Comparison of ENCODE assay signal across 12 mouse cellular contexts in the genomic region with DNA sequence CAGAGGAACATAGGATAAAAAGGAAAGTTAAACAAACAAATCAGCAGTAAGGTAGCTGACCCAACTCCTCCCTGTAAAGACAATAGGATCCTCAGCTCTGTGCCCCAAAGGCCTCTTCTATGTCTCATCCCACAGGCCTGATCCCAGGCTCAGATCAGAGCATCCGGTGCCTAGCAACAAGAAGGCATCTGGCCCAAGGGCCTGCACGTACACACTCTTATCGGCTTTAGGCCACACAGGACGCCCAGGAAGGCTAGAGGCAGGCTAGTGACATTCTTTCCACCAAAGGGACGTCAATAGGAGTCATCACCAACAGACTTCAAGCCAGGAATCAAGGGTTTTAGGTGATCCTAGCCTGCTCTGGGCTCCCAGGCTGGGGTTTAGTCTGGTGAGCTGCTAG.
A peak's percentile ranks its signal among the peaks of the same experiment; 100 is the strongest.
DNase-seq lines count a peak whose midpoint lies in the region; ATAC-seq and TF ChIP-seq lines count a peak whose summit lies in the region.
"Had no signal": no experiment of that assay in that cellular context is flagged by ENCODE, and none has a peak within 500 bp of the region (broad histone marks: within the 10 kb centered on the region; RNA-seq: fewer than 3 reads in every experiment).

No protein-coding gene starts in this region.

- TF ChIP-seq EP300 in MEL (IDR thresholded peaks at IDR 0.05; ENCODE audit: low read depth in 1 of 2, low read length in 2 of 2) = no peak

- H3K4me2 ChIP-seq in hindbrain, embryonic 12.5 days (replicated peaks) = no peak overlapping the region
- no peak overlapping the region for H3K4me2 ChIP-seq in hindbrain, embryonic 14.5 days (replicated peaks)
- no peak overlapping the region for H3K4me2 ChIP-seq in lung, embryonic 16.5 days (ENCODE audit: low read depth, low read length)
- H3K4me2 ChIP-seq in forebrain, embryonic 15.5 days (replicated peaks) = no peak overlapping the region
- H3K4me2 ChIP-seq: embryonic facial prominence, embryonic 13.5 days had no signal

- no peak overlapping the region for H3K4me3 ChIP-seq in hindbrain, embryonic 12.5 days
- H3K4me3 ChIP-seq in hindbrain, embryonic 14.5 days (replicated peaks; ENCODE audit: low read length) = no peak overlapping the region
- no peak overlapping the region for H3K4me3 ChIP-seq in MEL (ENCODE audit: control insufficient read depth in 1 of 2, insufficient read depth in 1 of 2, low read depth in 2 of 2, low read length in 2 of 2)
- no peak overlapping the region for H3K4me3 ChIP-seq in heart, embryonic 10.5 days
- H3K4me3 ChIP-seq in lung, embryonic 16.5 days (ENCODE audit: low read length) = no peak overlapping the region
- no peak overlapping the region for H3K4me3 ChIP-seq in forebrain, embryonic 15.5 days
- H3K4me3 ChIP-seq: embryonic facial prominence, embryonic 13.5 days had no signal

- H3K79me2 ChIP-seq in MEL (ENCODE audit: control insufficient read depth, insufficient read depth, low read length, poor library complexity) = no peaks in the 10 kb centered on the region

- peaks cover 17% of the 10 kb centered on the region for H3K4me1 ChIP-seq in hindbrain, embryonic 12.5 days
- H3K4me1 ChIP-seq in hindbrain, embryonic 14.5 days (replicated peaks; ENCODE audit: control insufficient read depth, insufficient read depth, low read length) = 0 out of 2 replicates have a peak, but pooled peaks cover 7% of the 10 kb centered on the region
- no peaks in the 10 kb centered on the region for H3K4me1 ChIP-seq in MEL (ENCODE audit: control insufficient read depth in 1 of 2, insufficient read depth in 2 of 2, low read length in 2 of 2)
- peaks cover 39% of the 10 kb centered on the region for H3K4me1 ChIP-seq in heart, embryonic 10.5 days
- peaks cover 22% of the 10 kb centered on the region for H3K4me1 ChIP-seq in lung, embryonic 16.5 days (replicated peaks; ENCODE audit: control insufficient read depth, insufficient read depth, low read length)
- H3K4me1 ChIP-seq in forebrain, embryonic 15.5 days = no peaks in the 10 kb centered on the region

- no peak for ATAC-seq in hindbrain, embryonic 12.5 days (ENCODE audit: low FRiP score)
- no peak for ATAC-seq in hindbrain, embryonic 14.5 days (ENCODE audit: low FRiP score)
- peak; percentile 82 for ATAC-seq in lung, embryonic 16.5 days (ENCODE audit: low read depth)
- ATAC-seq in forebrain, embryonic 15.5 days (replicated peaks) = no peak
- ATAC-seq: CD4-positive, CD25-positive, alpha-beta regulatory T cell, adult 4 months had no signal

- DNase-seq in hindbrain, embryonic 14.5 days (ENCODE audit: low spot score) = no peak
- DNase-seq in MEL (ENCODE audit: low read depth, low spot score) = peak; percentile 8
- peak; percentile 87 for DNase-seq in heart, embryonic 10.5 days (ENCODE audit: low spot score)
- DNase-seq in spleen, postnatal 36 days (ENCODE audit: low spot score in 2 of 2) = no peak
- DNase-seq in cerebellum, adult 8-10 months = no peak
- DNase-seq: adrenal gland, postnatal 36 days; gastrocnemius, postnatal 14 days had no signal

- TF ChIP-seq POLR2A in MEL (IDR thresholded peaks at IDR 0.05; ENCODE audit: control insufficient read depth in 1 of 2, insufficient read depth in 1 of 2, low read depth in 1 of 2, low read length in 2 of 2, poor library complexity in 1 of 2) = no peak

- H3K36me3 ChIP-seq in hindbrain, embryonic 12.5 days = no peaks in the 10 kb centered on the region
- no peaks in the 10 kb centered on the region for H3K36me3 ChIP-seq in hindbrain, embryonic 14.5 days (replicated peaks; ENCODE audit: control insufficient read depth, insufficient read depth)
- no peaks in the 10 kb centered on the region for H3K36me3 ChIP-seq in MEL (ENCODE audit: control insufficient read depth in 1 of 2, insufficient read depth in 2 of 2, low read length in 2 of 2)
- H3K36me3 ChIP-seq in heart, embryonic 10.5 days = no peaks in the 10 kb centered on the region
- H3K36me3 ChIP-seq in lung, embryonic 16.5 days (ENCODE audit: control insufficient read depth, insufficient read depth, low read length) = no peaks in the 10 kb centered on the region
- H3K36me3 ChIP-seq in forebrain, embryonic 15.5 days = no peaks in the 10 kb centered on the region
- H3K36me3 ChIP-seq: embryonic facial prominence, embryonic 13.5 days had no signal

- no peak for TF ChIP-seq CTCF in MEL (IDR thresholded peaks at IDR 0.05 in 2 of 3, conservative IDR thresholded peaks at IDR 0.05 in 1 of 3; ENCODE audit: control insufficient read depth in 1 of 3, insufficient read depth in 1 of 3, low read depth in 2 of 3, low read length in 3 of 3, poor library complexity in 1 of 3, severe bottlenecking in 1 of 3)

- no peaks in the 10 kb centered on the region for H3K9me3 ChIP-seq in hindbrain, embryonic 12.5 days (replicated peaks)
- H3K9me3 ChIP-seq in hindbrain, embryonic 14.5 days (ENCODE audit: control insufficient read depth, low read length) = no peaks in the 10 kb centered on the region
- no peaks in the 10 kb centered on the region for H3K9me3 ChIP-seq in MEL (replicated peaks; ENCODE audit: insufficient read depth, low read length)
- no peaks in the 10 kb centered on the region for H3K9me3 ChIP-seq in heart, embryonic 10.5 days
- no peaks in the 10 kb centered on the region; the same call in 1 of the 2 replicates for H3K9me3 ChIP-seq in lung, embryonic 16.5 days (ENCODE audit: control insufficient read depth, low read length)
- no peaks in the 10 kb centered on the region for H3K9me3 ChIP-seq in forebrain, embryonic 15.5 days
- H3K9me3 ChIP-seq: embryonic facial prominence, embryonic 13.5 days had no signal

- TF ChIP-seq RAD21 in MEL (IDR thresholded peaks at IDR 0.05; ENCODE audit: low read depth, low read length) = no peak

- no peak overlapping the region for H3K27ac ChIP-seq in hindbrain, embryonic 12.5 days
- H3K27ac ChIP-seq in hindbrain, embryonic 14.5 days = no peak overlapping the region
- H3K27ac ChIP-seq in MEL (ENCODE audit: control insufficient read depth, low read depth, low read length) = no peak overlapping the region
- peak overlapping the region; percentile 87 for H3K27ac ChIP-seq in heart, embryonic 10.5 days
- peak overlapping the region; percentile 92 for H3K27ac ChIP-seq in lung, embryonic 16.5 days (ENCODE audit: low read length)
- no peak overlapping the region for H3K27ac ChIP-seq in forebrain, embryonic 15.5 days (replicated peaks)
- H3K27ac ChIP-seq: embryonic facial prominence, embryonic 13.5 days had no signal

- H3K9ac ChIP-seq in hindbrain, embryonic 12.5 days = 0 out of 2 replicates have a peak overlapping the region, but pooled peaks have one; percentile 18
- H3K9ac ChIP-seq in hindbrain, embryonic 14.5 days = no peak overlapping the region
- H3K9ac ChIP-seq in MEL (ENCODE audit: control insufficient read depth, low read depth, low read length, poor library complexity, severe bottlenecking) = no peak overlapping the region
- H3K9ac ChIP-seq in lung, embryonic 16.5 days (ENCODE audit: low read length) = no peak overlapping the region; the same call in 1 of the 2 replicates
- no peak overlapping the region for H3K9ac ChIP-seq in forebrain, embryonic 15.5 days (replicated peaks)
- H3K9ac ChIP-seq: embryonic facial prominence, embryonic 13.5 days had no signal

- 22% methylated on average over 5 of the region's 5 CpGs for WGBS in hindbrain, embryonic 12.5 days
- WGBS in hindbrain, embryonic 14.5 days = 14% methylated on average over 5 of the region's 5 CpGs
- 7% methylated on average over 5 of the region's 5 CpGs for WGBS in heart, embryonic 10.5 days
- WGBS in lung, embryonic 16.5 days = 26% methylated on average over 5 of the region's 5 CpGs
- 51% methylated on average over 5 of the region's 5 CpGs for WGBS in forebrain, embryonic 15.5 days

- no peaks in the 10 kb centered on the region for H3K27me3 ChIP-seq in hindbrain, embryonic 12.5 days
- H3K27me3 ChIP-seq in hindbrain, embryonic 14.5 days (ENCODE audit: control insufficient read depth, insufficient read depth, low read length) = no peaks in the 10 kb centered on the region
- H3K27me3 ChIP-seq in MEL (ENCODE audit: control insufficient read depth in 1 of 2, insufficient read depth in 2 of 2, low read length in 2 of 2) = peaks cover 15 to 24% of the 10 kb centered on the region in 2 experiments
- no peaks in the 10 kb centered on the region for H3K27me3 ChIP-seq in heart, embryonic 10.5 days (ENCODE audit: insufficient read depth, poor library complexity, severe bottlenecking)
- no peaks in the 10 kb centered on the region for H3K27me3 ChIP-seq in lung, embryonic 16.5 days (ENCODE audit: control insufficient read depth, insufficient read depth, low read depth, low read length)
- no peaks in the 10 kb centered on the region for H3K27me3 ChIP-seq in forebrain, embryonic 15.5 days
- H3K27me3 ChIP-seq: embryonic facial prominence, embryonic 13.5 days had no signal

TF ChIP-seq in MEL, 35 proteins besides CTCF, POLR2A, EP300 and RAD21:
- TF ChIP-seq TBP (IDR thresholded peaks at IDR 0.05; ENCODE audit: low read depth, low read length) (no peak), POLR2AphosphoS2 (IDR thresholded peaks at IDR 0.05; ENCODE audit: low read length) (no peak), SIN3A (IDR thresholded peaks at IDR 0.05; ENCODE audit: low read length) (no peak), BHLHE40 (IDR thresholded peaks at IDR 0.05; ENCODE audit: borderline replicate concordance, low read depth, low read length) (no peak), TCF12 (IDR thresholded peaks at IDR 0.05; ENCODE audit: low read depth, low read length) (no peak), MAFK (IDR thresholded peaks at IDR 0.05; ENCODE audit: borderline replicate concordance, low read depth, low read length) (no peak), SMC3 (IDR thresholded peaks at IDR 0.05; ENCODE audit: low read depth, low read length) (no peak), JUND (IDR thresholded peaks at IDR 0.05; ENCODE audit: low read depth, low read length) (no peak), MYB (IDR thresholded peaks at IDR 0.05; ENCODE audit: low read depth, low read length) (no peak), ELF1 (IDR thresholded peaks at IDR 0.05; ENCODE audit: low read depth, low read length) (no peak), USF1 (IDR thresholded peaks at IDR 0.05; ENCODE audit: low read depth, low read length) (no peak), USF2 (IDR thresholded peaks at IDR 0.05; ENCODE audit: borderline replicate concordance in 1 of 2, insufficient read depth in 1 of 2, low read depth in 1 of 2, low read length in 2 of 2) (no peak), NRF1 (IDR thresholded peaks at IDR 0.05; ENCODE audit: insufficient read depth, low read depth, low read length, poor library complexity, severe bottlenecking) (no peak), POLR2AphosphoS5 (IDR thresholded peaks at IDR 0.05; ENCODE audit: borderline replicate concordance, low read depth, low read length) (no peak), MYC (IDR thresholded peaks at IDR 0.05; ENCODE audit: low read depth, low read length) (no peak), RCOR1 (IDR thresholded peaks at IDR 0.05; ENCODE audit: low read depth, low read length) (no peak), GABPA (IDR thresholded peaks at IDR 0.05; ENCODE audit: low read depth, low read length) (no peak), ZC3H11A (IDR thresholded peaks at IDR 0.05; ENCODE audit: low read depth, low read length) (no peak)

Comparison
In these comparisons a context has a peak if more than half of its experiments do, and no peak if none do; other contexts are left out.
1. H3K27ac ChIP-seq: peak in heart, embryonic 10.5 days (single experiment) and lung, embryonic 16.5 days (single experiment); none in hindbrain, embryonic 12.5 days (single experiment), hindbrain, embryonic 14.5 days (single experiment), MEL (single experiment) and forebrain, embryonic 15.5 days (single experiment).
2. DNase-seq: peak in MEL (single experiment) and heart, embryonic 10.5 days (single experiment); none in hindbrain, embryonic 14.5 days (single experiment), spleen, postnatal 36 days (0 of 2) and cerebellum, adult 8-10 months (single experiment).